Mouse (Mus musculus): ENCODE results near the gene Hmga2. TPM values are rescaled to one million over a fixed set of nuclear protein-coding genes. Genes with fewer than 3 reads are reported as not detected.

Gene Hmga2
- polyA plus RNA-seq, 1 experiment from 2014 or later, result 61.0 TPM

DNA sequence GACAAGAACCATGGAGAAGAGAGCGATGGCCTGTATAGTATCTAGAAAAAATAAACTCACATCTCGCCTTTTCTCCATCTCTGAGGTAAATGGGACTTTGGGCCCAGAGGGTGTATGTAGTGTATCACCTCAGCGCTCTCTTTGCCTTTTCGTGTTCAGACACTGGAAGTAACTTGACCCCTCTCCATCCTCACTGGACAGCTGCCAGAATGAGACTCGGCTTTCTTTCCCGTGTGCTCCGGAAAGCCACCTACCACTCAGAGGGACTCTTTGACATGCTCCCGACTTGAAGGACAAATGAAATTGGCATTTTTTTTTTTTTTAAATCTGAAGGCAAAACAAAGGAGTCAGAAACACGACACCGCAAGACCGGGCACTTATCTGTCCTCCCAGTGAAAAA is 35.0 kb downstream of the Hmga2 start:
- Histone ChIP-seq H3K27me3 (replicated peaks; ENCODE audit: control insufficient read depth, insufficient read depth, low read length) (no peaks in the 10 kb centered on the region), H3K36me3 (ENCODE audit: control insufficient read depth, insufficient read depth, low read length) (peaks cover 86% of the 10 kb centered on the region), H3K27ac (ENCODE audit: low read depth) (no peak overlapping the region), H3K4me1 (replicated peaks; ENCODE audit: control insufficient read depth, insufficient read depth, low read length) (peaks cover 7% of the 10 kb centered on the region; the same call in 1 of the 2 replicates), H3K4me2 (ENCODE audit: low read length) (no peak overlapping the region), H3K9ac (ENCODE audit: low read length) (no peak overlapping the region), H3K9me3 (ENCODE audit: control insufficient read depth, low read length) (no peaks in the 10 kb centered on the region), H3K4me3 (ENCODE audit: low read depth, low read length) (no peak overlapping the region)
- WGBS, result 54% methylated on average over 11 of the region's 11 CpGs
- DNase-seq (ENCODE audit: low spot score) (no peak), ATAC-seq (replicated peaks; ENCODE audit: low FRiP score, low TSS enrichment, low read depth) (no peak)

- 44% methylated on average over 7 of the region's 7 CpGs for WGBS
- no peak overlapping the region for H3K4me2 ChIP-seq (ENCODE audit: low read length)
- peaks cover 61% of the 10 kb centered on the region for H3K36me3 ChIP-seq (ENCODE audit: control insufficient read depth, insufficient read depth, low read length)
- H3K9me3 ChIP-seq (ENCODE audit: control insufficient read depth, low read length), result no peaks in the 10 kb centered on the region
- DNase-seq (ENCODE audit: low spot score) (no peak), ATAC-seq (replicated peaks; ENCODE audit: low FRiP score, low TSS enrichment, low read depth) (no peak)
- no peaks in the 10 kb centered on the region for H3K27me3 ChIP-seq (replicated peaks; ENCODE audit: control insufficient read depth, insufficient read depth, low read length)
- H3K27ac ChIP-seq (ENCODE audit: low read depth), result peak overlapping the region; percentile 38; the same call in 1 of the 2 replicates
- no peak overlapping the region for H3K9ac ChIP-seq (ENCODE audit: low read length)
- H3K4me3 ChIP-seq (ENCODE audit: low read depth, low read length), result no peak overlapping the region
- peaks cover 61% of the 10 kb centered on the region for H3K4me1 ChIP-seq (replicated peaks; ENCODE audit: control insufficient read depth, insufficient read depth, low read length)
These were observed 41.8 kb downstream of the Hmga2 start for GRCm38 (mm10) chr10:120434433-120434832.

DNA sequence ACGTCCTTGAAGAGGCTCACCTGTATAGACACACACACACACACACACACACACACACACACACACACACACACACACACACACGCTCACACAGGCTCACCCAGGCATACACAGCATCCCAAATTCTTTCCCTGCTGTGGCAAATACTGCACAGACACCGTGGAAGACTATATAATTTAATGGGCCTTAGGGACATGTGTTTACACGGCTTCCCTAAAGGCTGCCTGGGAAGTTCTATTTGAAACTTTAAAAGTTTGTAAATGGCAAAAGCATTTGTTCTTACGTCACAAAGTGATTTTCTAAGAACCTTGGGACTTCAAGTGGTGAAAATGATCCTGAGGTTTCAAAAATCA is 42.8 kb downstream of the Hmga2 start:
- no peak for ATAC-seq (replicated peaks; ENCODE audit: low FRiP score, low TSS enrichment, low read depth)
- no peak for DNase-seq (ENCODE audit: low spot score)
- H3K27me3 ChIP-seq (replicated peaks; ENCODE audit: control insufficient read depth, insufficient read depth, low read length), result no peaks in the 10 kb centered on the region
- no peak overlapping the region for H3K4me3 ChIP-seq (ENCODE audit: low read depth, low read length)
- no peak overlapping the region for H3K9ac ChIP-seq (ENCODE audit: low read length)
- no peak overlapping the region for H3K4me2 ChIP-seq (ENCODE audit: low read length)
- H3K36me3 ChIP-seq (ENCODE audit: control insufficient read depth, insufficient read depth, low read length), result peaks cover 55% of the 10 kb centered on the region
- H3K4me1 ChIP-seq (replicated peaks; ENCODE audit: control insufficient read depth, insufficient read depth, low read length), result peaks cover 69% of the 10 kb centered on the region
- H3K9me3 ChIP-seq (ENCODE audit: control insufficient read depth, low read length), result no peaks in the 10 kb centered on the region
- peak overlapping the region; percentile 64; the same call in 1 of the 2 replicates for H3K27ac ChIP-seq (ENCODE audit: low read depth)
- WGBS, result 23% methylated on average over 5 of the region's 5 CpGs

DNA sequence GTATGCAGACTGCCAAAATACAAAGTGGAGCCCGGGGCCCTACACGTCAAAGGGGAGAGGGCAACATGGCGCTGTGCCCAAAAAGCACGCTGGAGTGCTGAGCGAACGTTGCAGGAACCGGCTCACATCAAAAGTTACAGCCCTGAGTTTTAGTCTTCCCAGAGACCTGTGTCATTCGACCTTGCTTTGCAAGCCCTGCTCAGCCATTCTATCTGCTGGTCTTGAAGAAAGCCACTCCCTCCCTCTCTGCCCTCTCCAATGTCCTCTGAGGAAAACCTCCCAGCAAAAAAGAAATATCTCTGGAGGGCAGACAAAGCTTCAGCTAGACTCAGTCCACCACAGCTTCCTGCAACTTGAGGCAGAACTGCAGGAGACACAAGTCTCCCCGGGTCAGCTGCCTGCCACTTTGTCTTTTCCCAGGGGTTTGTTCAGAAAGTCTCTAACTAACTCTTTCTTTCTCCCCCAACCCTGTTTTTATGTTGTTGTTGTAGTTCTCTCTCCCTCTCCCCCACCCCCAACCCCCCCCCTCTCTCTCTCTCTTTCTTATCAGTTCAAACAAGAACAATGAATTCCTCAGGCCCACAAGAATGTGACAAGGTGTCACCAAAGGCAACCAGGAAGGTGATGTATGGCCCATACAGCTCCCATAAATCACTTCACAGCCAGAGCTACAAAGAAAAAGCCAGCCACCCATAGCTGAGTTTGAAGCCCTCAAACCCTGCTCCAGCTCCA is 43.4 kb downstream of the Hmga2 start:
- peak; percentile 82 for ATAC-seq (replicated peaks; ENCODE audit: low FRiP score, low TSS enrichment, low read depth)
- peaks cover 72% of the 10 kb centered on the region for H3K4me1 ChIP-seq (replicated peaks; ENCODE audit: control insufficient read depth, insufficient read depth, low read length)
- no peak overlapping the region for H3K4me3 ChIP-seq (ENCODE audit: low read depth, low read length)
- peak overlapping the region; percentile 64 for H3K27ac ChIP-seq (ENCODE audit: low read depth)
- H3K36me3 ChIP-seq (ENCODE audit: control insufficient read depth, insufficient read depth, low read length), result peaks cover 54% of the 10 kb centered on the region
- H3K9me3 ChIP-seq (ENCODE audit: control insufficient read depth, low read length), result no peaks in the 10 kb centered on the region
- no peaks in the 10 kb centered on the region for H3K27me3 ChIP-seq (replicated peaks; ENCODE audit: control insufficient read depth, insufficient read depth, low read length)
- no peak for DNase-seq (ENCODE audit: low spot score)
- H3K4me2 ChIP-seq (ENCODE audit: low read length), result no peak overlapping the region
- WGBS, result 19% methylated on average over 9 of the region's 9 CpGs
- H3K9ac ChIP-seq (ENCODE audit: low read length), result no peak overlapping the region

- ATAC-seq (replicated peaks; ENCODE audit: low FRiP score, low TSS enrichment, low read depth) (no peak), DNase-seq (ENCODE audit: low spot score) (no peak)
- no peaks in the 10 kb centered on the region for H3K9me3 ChIP-seq (ENCODE audit: control insufficient read depth, low read length)
- no peak overlapping the region for H3K4me2 ChIP-seq (ENCODE audit: low read length)
- H3K4me3 ChIP-seq (ENCODE audit: low read depth, low read length), result no peak overlapping the region
- H3K27me3 ChIP-seq (replicated peaks; ENCODE audit: control insufficient read depth, insufficient read depth, low read length), result no peaks in the 10 kb centered on the region
- WGBS, result 63% methylated on average over 9 of the region's 9 CpGs
- H3K36me3 ChIP-seq (ENCODE audit: control insufficient read depth, insufficient read depth, low read length), result peaks cover 47% of the 10 kb centered on the region
- peak overlapping the region; percentile 64; the same call in 1 of the 2 replicates for H3K27ac ChIP-seq (ENCODE audit: low read depth)
- no peak overlapping the region for H3K9ac ChIP-seq (ENCODE audit: low read length)
- H3K4me1 ChIP-seq (replicated peaks; ENCODE audit: control insufficient read depth, insufficient read depth, low read length), result peaks cover 73% of the 10 kb centered on the region
These were observed 44.2 kb downstream of the Hmga2 start for GRCm38 (mm10) chr10:120432081-120432480.

DNA sequence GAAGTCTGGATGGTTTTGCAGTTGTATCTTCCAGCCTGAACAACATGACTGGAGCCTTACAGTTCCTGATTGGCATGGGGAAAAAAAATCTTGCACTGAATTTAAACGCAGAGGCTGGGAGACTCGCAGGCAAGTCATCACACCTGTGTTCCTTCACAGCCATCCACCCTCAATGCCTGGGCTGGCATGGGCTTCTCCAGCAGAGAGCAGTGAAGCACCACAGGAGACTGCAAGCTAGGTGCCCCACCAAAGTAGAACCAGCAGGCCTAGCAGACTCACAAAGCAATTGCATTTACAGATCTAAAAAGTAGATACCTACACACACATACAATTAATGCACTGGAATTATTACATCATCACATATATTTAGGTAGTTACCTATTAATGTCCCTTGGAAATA is 44.8 kb downstream of the Hmga2 start:
- H3K36me3 ChIP-seq (ENCODE audit: control insufficient read depth, insufficient read depth, low read length), result peaks cover 42% of the 10 kb centered on the region
- H3K4me2 ChIP-seq (ENCODE audit: low read length), result no peak overlapping the region
- H3K9me3 ChIP-seq (ENCODE audit: control insufficient read depth, low read length), result no peaks in the 10 kb centered on the region
- H3K9ac ChIP-seq (ENCODE audit: low read length), result no peak overlapping the region
- no peaks in the 10 kb centered on the region for H3K27me3 ChIP-seq (replicated peaks; ENCODE audit: control insufficient read depth, insufficient read depth, low read length)
- WGBS, result 33% methylated on average over 2 of the region's 2 CpGs
- no peak overlapping the region for H3K27ac ChIP-seq (ENCODE audit: low read depth)
- H3K4me3 ChIP-seq (ENCODE audit: low read depth, low read length), result no peak overlapping the region
- peaks cover 73% of the 10 kb centered on the region for H3K4me1 ChIP-seq (replicated peaks; ENCODE audit: control insufficient read depth, insufficient read depth, low read length)
- ATAC-seq (replicated peaks; ENCODE audit: low FRiP score, low TSS enrichment, low read depth) (no peak), DNase-seq (ENCODE audit: low spot score) (peak; percentile 49)

- peaks cover 32% of the 10 kb centered on the region for H3K36me3 ChIP-seq (ENCODE audit: control insufficient read depth, insufficient read depth, low read length)
- no peaks in the 10 kb centered on the region for H3K9me3 ChIP-seq (ENCODE audit: control insufficient read depth, low read length)
- DNase-seq (ENCODE audit: low spot score) (no peak), ATAC-seq (replicated peaks; ENCODE audit: low FRiP score, low TSS enrichment, low read depth) (no peak)
- no peak overlapping the region for H3K4me3 ChIP-seq (ENCODE audit: low read depth, low read length)
- 36% methylated on average over 7 of the region's 7 CpGs for WGBS
- H3K27ac ChIP-seq (ENCODE audit: low read depth), result peak overlapping the region; percentile 48; the same call in 1 of the 2 replicates
- no peak overlapping the region for H3K4me2 ChIP-seq (ENCODE audit: low read length)
- H3K27me3 ChIP-seq (replicated peaks; ENCODE audit: control insufficient read depth, insufficient read depth, low read length), result no peaks in the 10 kb centered on the region
- H3K4me1 ChIP-seq (replicated peaks; ENCODE audit: control insufficient read depth, insufficient read depth, low read length), result peaks cover 76% of the 10 kb centered on the region
- no peak overlapping the region for H3K9ac ChIP-seq (ENCODE audit: low read length)
These were observed 45.8 kb downstream of the Hmga2 start for GRCm38 (mm10) chr10:120430422-120430821.

DNA sequence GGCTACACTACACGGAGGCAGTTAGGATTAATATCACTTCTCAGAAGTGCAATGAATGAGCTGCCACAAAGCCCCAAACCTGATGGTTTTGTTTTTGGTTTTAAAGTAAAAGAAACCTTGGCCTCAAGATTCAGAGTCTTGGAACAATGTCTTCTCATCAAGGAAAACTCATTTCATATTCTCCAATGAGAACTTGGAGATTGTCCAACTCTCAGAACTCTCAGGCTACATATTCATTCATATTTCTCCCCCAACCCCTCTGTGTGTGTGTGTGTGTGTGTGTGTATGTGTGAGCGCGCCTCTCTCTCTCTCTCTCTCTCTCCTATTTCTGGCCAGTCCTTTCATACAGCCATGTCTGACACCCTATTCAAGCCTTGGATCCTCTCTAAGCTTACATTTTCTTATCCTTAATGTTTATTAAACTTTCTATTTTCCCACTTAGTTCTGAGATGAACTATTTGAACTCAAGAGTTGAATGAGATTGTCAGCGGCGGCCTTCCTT is 46.5 kb downstream of the Hmga2 start:
- no peak overlapping the region for H3K9ac ChIP-seq (ENCODE audit: low read length)
- 58% methylated on average over 5 of the region's 5 CpGs for WGBS
- no peak overlapping the region for H3K4me3 ChIP-seq (ENCODE audit: low read depth, low read length)
- no peaks in the 10 kb centered on the region for H3K9me3 ChIP-seq (ENCODE audit: control insufficient read depth, low read length)
- H3K27me3 ChIP-seq (replicated peaks; ENCODE audit: control insufficient read depth, insufficient read depth, low read length), result no peaks in the 10 kb centered on the region
- ATAC-seq (replicated peaks; ENCODE audit: low FRiP score, low TSS enrichment, low read depth), result no peak
- peaks cover 28% of the 10 kb centered on the region for H3K36me3 ChIP-seq (ENCODE audit: control insufficient read depth, insufficient read depth, low read length)
- no peak for DNase-seq (ENCODE audit: low spot score)
- peaks cover 74% of the 10 kb centered on the region for H3K4me1 ChIP-seq (replicated peaks; ENCODE audit: control insufficient read depth, insufficient read depth, low read length)
- no peak overlapping the region for H3K4me2 ChIP-seq (ENCODE audit: low read length)
- H3K27ac ChIP-seq (ENCODE audit: low read depth), result peak overlapping the region; percentile 48; the same call in 1 of the 2 replicates

DNA sequence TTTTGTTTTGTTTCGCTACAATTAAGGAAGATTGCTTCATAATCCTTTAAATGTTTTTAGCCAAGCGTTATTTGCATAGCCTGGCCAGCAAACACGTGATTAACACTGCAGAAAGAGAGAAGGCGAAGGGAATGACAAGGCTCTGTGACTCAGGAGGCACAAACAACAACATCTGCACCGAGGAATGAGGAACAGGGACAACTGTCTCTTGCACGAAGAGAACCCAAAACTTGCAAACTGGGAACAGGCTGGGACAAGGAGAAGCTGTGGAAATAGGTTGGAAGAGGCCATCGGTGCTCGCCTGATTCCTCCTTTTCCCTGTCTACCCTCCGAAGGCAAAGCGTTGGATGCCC is 47.1 kb downstream of the Hmga2 start:
- DNase-seq (ENCODE audit: low spot score) (no peak), ATAC-seq (replicated peaks; ENCODE audit: low FRiP score, low TSS enrichment, low read depth) (no peak)
- no peak overlapping the region for H3K4me2 ChIP-seq (ENCODE audit: low read length)
- no peaks in the 10 kb centered on the region for H3K9me3 ChIP-seq (ENCODE audit: control insufficient read depth, low read length)
- H3K4me3 ChIP-seq (ENCODE audit: low read depth, low read length), result no peak overlapping the region
- no peaks in the 10 kb centered on the region for H3K27me3 ChIP-seq (replicated peaks; ENCODE audit: control insufficient read depth, insufficient read depth, low read length)
- no peak overlapping the region for H3K9ac ChIP-seq (ENCODE audit: low read length)
- 70% methylated on average over 10 of the region's 10 CpGs for WGBS
- H3K4me1 ChIP-seq (replicated peaks; ENCODE audit: control insufficient read depth, insufficient read depth, low read length), result peaks cover 71% of the 10 kb centered on the region
- H3K36me3 ChIP-seq (ENCODE audit: control insufficient read depth, insufficient read depth, low read length), result peaks cover 21% of the 10 kb centered on the region
- no peak overlapping the region; the same call in 1 of the 2 replicates for H3K27ac ChIP-seq (ENCODE audit: low read depth)

Data from intestine, embryonic 14.5 days (tissue).